Mouse (Mus musculus) erythroblast, embryonic 14.5 days (primary cell): ENCODE results near the gene Usb1. TPM values are rescaled to one million over a fixed set of nuclear protein-coding genes. Genes with fewer than 3 reads are reported as not detected.

Source experiments
- H3K27me3 ChIP-seq: 2 replicates; pipeline ENCODE4 v1.6.1; 2012; ENCODE audit warnings: inconsistent platforms; ENCODE audit not compliant: control insufficient read depth
- H3K36me3 ChIP-seq: 2 replicates; pipeline ENCODE4 v1.6.1; 2012; ENCODE audit warnings: mild to moderate bottlenecking, inconsistent platforms; ENCODE audit not compliant: control insufficient read depth
- H3K4me1 ChIP-seq: 2 replicates; pipeline ENCODE4 v1.6.1; 2012; ENCODE audit warnings: inconsistent platforms; ENCODE audit not compliant: control insufficient read depth
- H3K4me3 ChIP-seq: replicated peaks from 2 replicates; pipeline ENCODE3; 2012; ENCODE audit warnings: moderate library complexity, mild to moderate bottlenecking, inconsistent platforms
- H3K9me3 ChIP-seq: 2 replicates; pipeline ENCODE4 v1.6.1; 2012; ENCODE audit warnings: low read length, inconsistent platforms, mixed read lengths; ENCODE audit not compliant: control insufficient read depth
- GATA1 ChIP-seq: IDR thresholded peaks from 2 replicates; pipeline ENCODE4 v1.6.1; 2012; ENCODE audit warnings: low read length, inconsistent platforms, mixed read lengths
- TAL1 ChIP-seq: IDR thresholded peaks from 3 replicates; pipeline ENCODE4 v1.6.1; 2012; ENCODE audit warnings: low read length, inconsistent platforms, mixed read lengths
- polyA plus RNA-seq: library from polyadenylated mRNA; stranded (reverse); fragments of >175 nt; gene quantifications from 2 replicates; pipeline ENCODE4 v1.2.3, GENCODE M21; 2012

Gene Usb1
- polyA plus RNA-seq, 1 experiment, result 0.78 TPM

DNA sequence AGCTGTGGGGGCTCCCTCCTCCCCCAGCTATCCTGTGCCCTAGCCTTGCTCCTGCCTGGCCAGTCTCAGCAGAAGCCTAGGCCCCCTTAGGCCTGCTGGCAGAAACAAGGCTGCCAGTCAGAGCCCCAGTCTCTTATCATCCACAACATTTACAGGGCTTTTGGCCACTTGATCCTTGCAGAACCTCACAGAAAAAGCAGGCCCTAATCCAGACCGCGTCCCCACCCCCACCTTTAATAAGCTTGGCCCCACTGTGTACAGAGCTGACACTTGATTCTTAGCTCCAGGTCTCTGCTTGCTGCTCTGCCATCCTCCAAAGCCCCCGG, 28.9 kb downstream of the Usb1 start:
- H3K27me3 ChIP-seq, result no peaks in the 10 kb centered on the region
- TF ChIP-seq TAL1, result no peak
- TF ChIP-seq GATA1, result no peak
- H3K4me1 ChIP-seq, result peaks cover 22% of the 10 kb centered on the region
- H3K9me3 ChIP-seq, result no peaks in the 10 kb centered on the region
- no peak overlapping the region for H3K4me3 ChIP-seq
- H3K36me3 ChIP-seq, result no peaks in the 10 kb centered on the region

DNA sequence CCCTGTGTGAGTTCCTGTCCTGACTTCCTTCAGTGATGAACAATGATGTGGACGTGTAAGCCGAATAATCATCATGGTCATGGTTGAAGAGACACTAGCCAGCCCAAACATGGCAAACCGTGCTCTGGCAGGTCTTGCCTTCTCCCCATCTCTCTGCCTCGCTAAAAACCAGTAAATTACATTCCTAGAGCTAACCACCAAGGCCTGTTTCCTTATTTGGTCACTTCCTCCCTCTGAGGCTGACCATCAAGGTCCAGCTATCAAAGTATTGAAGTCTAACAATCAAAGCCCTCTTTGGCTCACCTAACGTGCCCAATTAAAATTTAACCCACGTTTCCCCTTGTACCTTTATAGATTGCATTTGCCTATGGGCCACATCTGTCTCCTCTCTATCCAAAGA, 30.2 kb downstream of the Usb1 start:
- Histone ChIP-seq H3K27me3 (no peaks in the 10 kb centered on the region), H3K9me3 (no peaks in the 10 kb centered on the region), H3K36me3 (no peaks in the 10 kb centered on the region), H3K4me3 (no peak overlapping the region), H3K4me1 (peaks cover 27% of the 10 kb centered on the region)
- no peak for TF ChIP-seq TAL1
- TF ChIP-seq GATA1, result no peak

DNA sequence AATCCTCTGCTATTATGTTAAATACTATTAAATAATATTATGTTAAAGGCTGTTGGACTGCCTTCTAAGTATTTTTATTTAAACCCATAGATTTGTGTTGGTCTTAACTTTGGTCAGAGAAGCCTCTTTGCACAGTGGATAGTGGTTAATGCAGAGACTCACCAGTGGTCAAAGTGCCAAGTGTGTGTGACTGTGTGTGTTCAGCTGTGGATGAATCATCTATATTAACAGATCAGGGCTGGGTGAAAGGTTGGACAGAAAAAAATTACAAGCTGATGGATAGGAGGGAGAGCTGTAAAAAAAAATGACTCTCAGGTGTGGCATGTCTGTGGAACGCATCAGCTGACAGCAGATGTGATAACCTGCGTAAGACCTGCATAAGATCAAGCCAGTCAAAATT, 31.8 kb downstream of the Usb1 start:
- Histone ChIP-seq H3K27me3 (no peaks in the 10 kb centered on the region), H3K4me1 (peaks cover 31% of the 10 kb centered on the region), H3K36me3 (no peaks in the 10 kb centered on the region), H3K4me3 (no peak overlapping the region), H3K9me3 (no peaks in the 10 kb centered on the region)
- no peak for TF ChIP-seq TAL1

DNA sequence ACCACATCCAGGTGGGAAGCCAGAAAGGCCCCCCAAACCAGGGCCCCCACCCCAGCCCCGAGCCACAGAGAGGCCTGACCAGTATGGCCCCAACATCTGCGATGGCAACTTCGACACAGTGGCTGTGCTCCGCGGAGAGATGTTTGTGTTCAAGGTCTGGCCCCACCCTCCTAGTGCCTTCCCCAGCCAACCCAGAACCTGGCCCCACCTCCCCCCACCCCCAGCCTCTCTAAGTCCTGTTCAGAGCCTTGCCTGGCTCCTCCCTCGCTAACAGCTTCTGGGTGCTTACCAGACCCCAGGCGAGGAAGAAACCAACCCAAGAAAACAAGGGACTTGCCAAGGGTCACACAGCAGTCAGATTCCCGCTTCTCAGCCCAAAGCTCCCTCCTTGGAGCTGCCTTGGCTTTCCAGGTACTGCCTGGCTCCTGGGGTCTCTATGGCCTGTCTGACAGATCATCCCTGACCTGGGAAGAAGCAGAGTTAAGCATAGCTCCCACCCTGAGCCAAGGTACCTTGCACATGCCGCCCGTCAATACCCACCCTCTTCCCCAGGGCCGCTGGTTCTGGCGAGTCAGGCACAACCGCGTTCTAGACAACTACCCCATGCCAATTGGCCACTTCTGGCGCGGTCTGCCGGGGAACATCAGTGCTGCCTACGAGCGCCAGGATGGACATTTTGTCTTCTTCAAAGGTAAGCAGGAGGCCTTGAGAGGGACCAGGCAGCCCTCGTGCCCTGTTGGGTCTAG, 37.7 kb downstream of the Usb1 start:
- Histone ChIP-seq H3K9me3 (no peaks in the 10 kb centered on the region), H3K4me3 (no peak overlapping the region), H3K4me1 (peaks cover 13% of the 10 kb centered on the region), H3K27me3 (no peaks in the 10 kb centered on the region), H3K36me3 (no peaks in the 10 kb centered on the region; the same call in 1 of the 2 replicates)
- TF ChIP-seq TAL1 (no peak), GATA1 (no peak)

DNA sequence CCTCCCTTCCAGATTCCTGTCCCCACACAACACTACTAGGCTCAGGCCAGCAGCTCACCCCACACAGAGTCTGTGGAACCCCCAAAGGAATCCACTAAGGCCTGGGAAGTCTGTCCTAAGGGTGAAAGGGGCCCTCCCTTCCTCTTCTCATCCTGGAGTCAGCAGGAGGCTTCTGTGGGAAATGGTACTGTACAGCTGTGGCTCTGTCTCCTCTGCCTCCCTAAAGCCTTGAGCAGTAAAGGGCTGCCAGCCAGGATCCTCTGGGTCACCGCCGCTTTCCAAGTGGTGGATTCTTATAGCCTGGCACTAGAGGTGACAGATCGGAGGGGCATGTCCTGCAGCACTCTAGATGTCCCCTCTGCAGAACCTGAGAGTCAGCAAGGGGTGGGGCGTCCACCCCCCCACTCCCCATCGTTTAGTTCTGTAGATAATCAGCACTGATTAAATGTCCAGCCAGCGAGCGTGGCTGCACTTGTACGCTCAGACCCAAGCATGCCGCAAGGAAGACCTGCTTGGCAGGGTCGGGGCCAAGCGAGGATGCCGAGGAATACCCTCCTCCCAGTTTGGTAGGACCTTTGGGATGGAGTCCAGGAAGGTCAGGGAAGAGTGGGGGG, 41.4 kb downstream of the Usb1 start:
- Histone ChIP-seq H3K4me1 (peaks cover 2% of the 10 kb centered on the region; the same call in 1 of the 2 replicates), H3K9me3 (no peaks in the 10 kb centered on the region), H3K4me3 (no peak overlapping the region), H3K27me3 (no peaks in the 10 kb centered on the region), H3K36me3 (no peaks in the 10 kb centered on the region; the same call in 1 of the 2 replicates)
- TF ChIP-seq TAL1 (no peak), GATA1 (no peak)

DNA sequence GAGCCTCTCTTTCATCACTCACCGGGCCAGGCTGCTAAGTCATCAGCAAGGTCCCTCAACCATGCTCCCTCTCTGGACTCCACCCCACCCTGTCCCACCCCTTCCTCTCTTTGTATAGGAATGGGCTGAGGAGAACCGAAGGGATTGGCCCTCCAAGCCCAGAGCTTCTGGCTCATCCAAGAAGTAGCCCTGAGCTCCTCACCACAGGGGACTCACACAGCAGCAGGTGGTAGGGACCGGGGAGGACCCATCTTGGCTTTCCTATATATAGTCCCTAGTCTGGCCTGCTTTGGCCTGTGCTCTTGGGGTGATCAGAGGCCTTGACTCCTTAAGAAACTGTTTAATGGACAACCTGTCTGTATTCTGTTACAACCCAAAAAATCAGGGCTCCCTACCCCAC, 42.3 kb downstream of the Usb1 start:
- peaks cover under 1% of the 10 kb centered on the region; the same call in 1 of the 2 replicates for H3K4me1 ChIP-seq
- no peak overlapping the region for H3K4me3 ChIP-seq
- TF ChIP-seq GATA1 (no peak), TAL1 (no peak)
- 0 out of 2 replicates have a peak, but pooled peaks cover 3% of the 10 kb centered on the region for H3K9me3 ChIP-seq
- H3K36me3 ChIP-seq, result no peaks in the 10 kb centered on the region; the same call in 1 of the 2 replicates
- H3K27me3 ChIP-seq, result no peaks in the 10 kb centered on the region

DNA sequence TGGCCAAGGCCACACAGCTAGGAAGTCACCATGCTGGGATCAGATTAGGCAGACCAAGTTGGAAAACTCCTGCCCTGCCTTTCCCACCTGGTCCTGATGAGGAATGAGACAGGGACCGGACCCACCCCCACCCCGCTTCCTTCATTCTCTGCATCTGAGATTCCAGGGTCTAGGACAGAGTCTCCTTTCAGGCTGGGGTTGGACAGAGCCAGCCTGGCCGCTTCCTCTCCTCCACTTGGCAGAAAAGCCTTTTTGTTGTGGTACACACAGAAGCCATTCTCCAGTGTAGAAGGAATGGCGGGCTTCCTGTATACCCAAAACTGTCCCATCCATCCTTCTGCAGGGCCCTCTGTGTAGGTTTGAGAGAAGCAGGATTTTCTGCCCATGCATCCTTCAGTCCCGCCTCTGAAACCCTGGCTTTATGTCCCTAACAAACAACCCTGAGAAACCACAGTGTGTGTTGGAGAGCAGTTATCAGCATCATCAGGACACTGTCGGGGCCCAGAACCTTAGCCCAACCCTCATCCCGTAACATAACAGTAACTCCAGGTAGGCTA, 43.4 kb downstream of the Usb1 start:
- no peaks in the 10 kb centered on the region; the same call in 1 of the 2 replicates for H3K36me3 ChIP-seq
- no peaks in the 10 kb centered on the region for H3K4me1 ChIP-seq
- TF ChIP-seq TAL1, result no peak
- no peak for TF ChIP-seq GATA1
- 0 out of 2 replicates have a peak, but pooled peaks cover 3% of the 10 kb centered on the region for H3K9me3 ChIP-seq
- no peaks in the 10 kb centered on the region for H3K27me3 ChIP-seq
- no peak overlapping the region for H3K4me3 ChIP-seq

DNA sequence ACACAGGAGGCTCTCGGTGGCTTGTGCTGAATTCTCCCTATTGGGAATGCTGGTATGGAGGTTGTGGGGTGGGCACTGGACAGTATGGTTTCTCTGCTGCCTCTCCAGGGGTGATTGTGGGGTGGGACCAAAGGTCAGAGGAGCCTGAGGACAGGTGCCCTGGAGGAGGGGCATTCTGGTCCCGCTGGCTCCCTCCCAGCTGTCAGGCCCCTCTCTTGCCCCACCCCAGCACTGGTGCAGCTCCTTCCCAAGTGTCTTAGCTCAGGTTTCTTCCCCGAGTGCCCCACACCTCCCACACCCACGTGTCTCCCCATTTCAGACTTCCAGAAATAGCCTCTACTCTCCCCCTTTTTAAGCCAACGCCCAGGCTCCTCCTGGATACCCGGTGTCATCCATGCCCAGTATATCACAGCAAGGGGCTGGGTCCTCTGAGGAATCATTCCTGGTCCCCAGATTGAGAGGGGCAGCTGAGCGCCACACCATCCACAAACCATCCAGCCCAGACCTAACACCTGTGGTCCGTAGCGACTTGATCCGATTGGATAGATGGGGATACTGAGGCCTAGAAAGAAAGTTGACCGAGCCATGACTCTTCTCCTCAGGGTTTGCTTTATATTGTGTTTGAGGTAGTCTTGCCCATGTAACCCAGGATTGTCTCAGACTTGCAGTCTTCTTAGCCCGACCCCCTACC, 44.4 kb downstream of the Usb1 start:
- Histone ChIP-seq H3K4me1 (no peaks in the 10 kb centered on the region), H3K9me3 (0 out of 2 replicates have a peak, but pooled peaks cover 3% of the 10 kb centered on the region), H3K4me3 (no peak overlapping the region), H3K27me3 (no peaks in the 10 kb centered on the region), H3K36me3 (no peaks in the 10 kb centered on the region; the same call in 1 of the 2 replicates)
- TF ChIP-seq GATA1 (no peak), TAL1 (no peak)

DNA sequence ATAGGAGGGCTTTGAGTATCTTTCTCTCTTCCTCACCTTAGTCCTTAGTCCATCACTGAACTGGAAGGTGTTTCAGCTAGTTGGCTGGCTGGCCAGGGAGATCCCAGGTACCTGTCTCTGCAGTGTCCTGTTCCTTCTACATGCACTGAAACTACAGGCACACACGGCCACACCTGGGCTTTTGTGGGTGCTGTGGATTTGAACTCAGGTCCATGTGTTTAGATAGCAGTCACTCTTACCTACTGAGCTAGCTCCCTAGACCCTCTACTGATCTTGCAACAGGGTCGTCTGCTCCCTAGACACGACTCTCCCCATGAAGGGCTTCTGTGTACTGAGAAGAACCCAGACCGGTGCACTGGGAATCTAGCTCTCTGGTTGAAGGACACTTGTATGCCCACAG, 45.0 kb downstream of the Usb1 start:
- Histone ChIP-seq H3K36me3 (no peaks in the 10 kb centered on the region; the same call in 1 of the 2 replicates), H3K4me3 (no peak overlapping the region), H3K4me1 (no peaks in the 10 kb centered on the region), H3K9me3 (0 out of 2 replicates have a peak, but pooled peaks cover 3% of the 10 kb centered on the region), H3K27me3 (no peaks in the 10 kb centered on the region)
- no peak for TF ChIP-seq GATA1
- no peak for TF ChIP-seq TAL1
